Mouse (Mus musculus) neutrophil, adult 65 days (primary cell): ENCODE data around the gene Nrg3. TPM values are rescaled to one million over a fixed set of nuclear protein-coding genes. Genes with fewer than 3 reads are reported as not detected.

Experiments used
- total RNA-seq: library from RNA; stranded (reverse); gene quantifications from 2 replicates; pipeline ENCODE4 v1.2.4, GENCODE M21; 2023

Gene Nrg3
- total RNA-seq, result not detected in 2 replicates

GRCm38 (mm10) chr14:39472790-39473761, at the start of gene Nrg3:
TSS of gene Nrg3 (minus strand) at chr14:39473088.

